Mouse (Mus musculus) layer of hippocampus, postnatal 25 days (tissue): Measurements from ENCODE around the gene Akr1b7. TPM values are rescaled to one million over a fixed set of nuclear protein-coding genes. Genes with fewer than 3 reads are reported as not detected.
"Not testable (repeated sequence)": the region's sequence is repeated elsewhere in the genome, so short reads cannot be mapped to it uniquely, and the experiment has no call there.

Source experiments
- DNase-seq, 2 experiments: peaks; one replicate each; pipeline ENCODE4 v3.0.0; 2022; ENCODE audit warnings: mixed read lengths in 2 of 2, low spot score in 1 of 2; ENCODE audit errors: extremely low spot score in 1 of 2
- total RNA-seq, 2 experiments: library from RNA; stranded (reverse); gene quantifications; 2 replicates each; pipeline ENCODE4 v1.2.3; 2021

Akr1b7 gene
- not detected for total RNA-seq

DNA sequence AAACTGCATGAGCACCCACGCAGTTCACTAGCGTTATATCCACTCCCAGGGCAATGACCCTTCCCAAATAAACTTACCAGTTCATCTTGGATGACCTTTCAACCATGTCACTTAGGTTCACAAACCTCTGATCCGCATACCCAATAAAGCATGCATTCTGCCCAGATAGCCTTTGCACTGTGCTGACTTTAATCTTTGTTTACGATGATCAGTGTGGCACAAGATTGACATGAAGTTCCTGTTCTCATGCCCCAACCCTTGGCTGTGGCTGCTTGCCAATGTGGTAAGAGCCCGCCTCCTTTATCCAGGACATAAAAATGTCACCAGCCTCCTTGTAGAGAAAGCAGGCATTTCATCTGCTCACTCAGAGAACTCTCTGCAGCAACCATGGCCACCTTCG is at the start of gene Akr1b7:
Akr1b7 (plus strand) TSS at position 312 of the 400 bp plus-strand sequence.
- no peak for DNase-seq

- DNase-seq = no peak
Observed at GRCm38 (mm10) chr6:34364217-34365136, 47.7 kb upstream of the Akr1b7 start.

- DNase-seq = no peak
Observed at GRCm38 (mm10) chr6:34367998-34368397, 44.1 kb upstream of the Akr1b7 start.

GRCm38 (mm10) chr6:34370081-34370480 is 42.1 kb upstream of the Akr1b7 start:
- DNase-seq = no peak

DNA sequence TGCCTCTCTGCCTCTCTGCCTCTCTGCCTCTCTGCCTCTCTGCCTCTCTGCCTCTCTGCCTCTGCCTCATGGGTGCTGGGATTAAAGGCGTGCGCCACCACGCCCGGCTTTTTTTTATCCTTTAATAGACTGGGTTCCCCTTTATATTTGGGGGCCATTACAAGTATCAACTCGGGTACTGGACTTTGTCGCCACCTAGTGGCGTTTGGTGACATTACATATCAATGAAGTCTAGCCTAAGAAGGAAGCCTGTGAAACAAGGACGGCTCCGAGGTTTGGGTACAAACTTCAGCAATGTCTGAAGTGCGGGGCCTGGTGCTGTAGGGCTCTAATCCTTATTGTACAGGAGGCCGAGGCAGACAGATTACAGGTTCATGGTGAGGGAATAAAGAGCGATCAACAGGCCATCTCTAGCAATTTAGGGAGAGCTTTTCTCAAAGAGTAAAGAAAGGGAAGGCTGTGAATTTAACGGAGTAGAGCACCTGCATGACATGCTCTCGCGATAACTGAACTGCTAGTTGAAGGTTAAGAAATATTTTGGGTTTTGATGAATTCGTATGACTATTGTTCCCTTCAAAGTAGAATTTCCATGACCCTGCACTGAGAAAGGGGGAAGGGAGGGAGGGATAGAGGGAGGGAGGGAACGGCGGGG is 40.3 kb upstream of the Akr1b7 start:
- DNase-seq = peak; percentile 70 to 87

GRCm38 (mm10) chr6:34373841-34374240 is 38.3 kb upstream of the Akr1b7 start:
- no peak for DNase-seq

DNA sequence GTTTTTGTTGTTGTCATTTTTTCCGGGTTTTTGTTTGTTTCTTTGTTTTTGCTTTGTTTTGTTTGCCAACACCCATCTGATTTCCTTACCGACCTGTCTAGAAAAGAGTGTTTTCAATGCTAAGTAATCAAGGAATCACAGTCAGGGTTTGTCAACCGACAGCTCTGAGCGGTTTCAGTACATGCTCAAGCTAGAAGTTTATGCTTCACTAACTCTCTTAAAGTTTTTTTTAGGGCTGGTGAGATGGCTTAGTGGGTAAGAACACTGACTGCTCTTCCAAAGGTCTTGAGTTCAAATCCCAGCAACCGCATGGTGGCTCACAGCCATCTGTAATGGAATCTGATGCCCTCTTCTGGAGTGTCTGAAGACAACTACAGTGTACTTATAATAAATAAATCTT is 36.2 kb upstream of the Akr1b7 start:
- DNase-seq = not testable (repeated sequence)

DNA sequence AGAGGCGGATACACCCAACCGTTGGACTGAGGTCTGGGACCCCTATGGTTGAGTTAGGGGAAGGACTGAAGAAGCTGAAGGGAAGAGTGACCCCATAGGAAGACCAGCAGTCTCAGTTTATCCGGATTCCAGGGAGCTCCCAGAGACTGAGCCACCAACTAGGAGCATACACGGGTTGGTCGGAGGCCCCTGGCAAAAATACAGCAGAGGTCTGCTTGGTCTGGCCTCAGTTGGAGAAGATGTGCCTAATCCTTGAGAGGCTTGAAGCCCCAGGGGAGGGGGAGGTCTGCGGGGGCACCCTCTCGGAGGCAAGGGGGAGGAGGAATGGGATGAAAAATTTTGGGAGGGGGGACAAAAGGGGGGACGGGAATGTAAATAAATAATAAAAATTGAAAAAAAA is 28.7 kb upstream of the Akr1b7 start:
- no peak for DNase-seq

DNA sequence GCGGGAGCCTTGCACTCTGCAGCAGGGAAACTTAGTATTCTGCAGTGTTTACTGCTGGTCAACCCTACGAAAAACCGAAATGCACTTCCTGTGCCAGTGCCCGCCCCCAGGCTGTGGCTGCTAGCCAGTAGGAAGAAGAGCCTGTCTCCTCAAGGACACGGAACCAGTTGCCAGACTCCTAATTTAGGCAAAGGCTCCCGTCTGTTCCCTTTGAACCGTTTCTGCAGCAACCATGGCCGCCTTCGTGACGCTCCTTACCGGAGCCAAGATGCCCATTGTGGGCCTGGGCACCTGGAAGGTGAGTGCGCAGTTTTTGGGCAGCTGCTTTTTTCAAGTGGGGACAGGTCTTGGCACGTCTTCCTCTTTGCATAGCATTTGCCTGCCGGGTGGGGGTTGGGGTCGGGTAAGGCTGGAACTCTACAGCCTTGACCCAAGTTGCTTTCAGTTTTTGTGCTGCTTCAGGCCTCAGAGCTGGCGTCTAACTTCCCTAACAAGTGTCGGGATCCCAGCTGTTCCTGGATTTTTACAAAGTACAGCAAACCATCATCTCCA is 27.9 kb upstream of the Akr1b7 start, which contains the start of gene Akr1b10:
Akr1b10 (plus strand) TSS at position 109 of the 552 bp plus-strand sequence.
- DNase-seq = peak; percentile 52 to 59

DNA sequence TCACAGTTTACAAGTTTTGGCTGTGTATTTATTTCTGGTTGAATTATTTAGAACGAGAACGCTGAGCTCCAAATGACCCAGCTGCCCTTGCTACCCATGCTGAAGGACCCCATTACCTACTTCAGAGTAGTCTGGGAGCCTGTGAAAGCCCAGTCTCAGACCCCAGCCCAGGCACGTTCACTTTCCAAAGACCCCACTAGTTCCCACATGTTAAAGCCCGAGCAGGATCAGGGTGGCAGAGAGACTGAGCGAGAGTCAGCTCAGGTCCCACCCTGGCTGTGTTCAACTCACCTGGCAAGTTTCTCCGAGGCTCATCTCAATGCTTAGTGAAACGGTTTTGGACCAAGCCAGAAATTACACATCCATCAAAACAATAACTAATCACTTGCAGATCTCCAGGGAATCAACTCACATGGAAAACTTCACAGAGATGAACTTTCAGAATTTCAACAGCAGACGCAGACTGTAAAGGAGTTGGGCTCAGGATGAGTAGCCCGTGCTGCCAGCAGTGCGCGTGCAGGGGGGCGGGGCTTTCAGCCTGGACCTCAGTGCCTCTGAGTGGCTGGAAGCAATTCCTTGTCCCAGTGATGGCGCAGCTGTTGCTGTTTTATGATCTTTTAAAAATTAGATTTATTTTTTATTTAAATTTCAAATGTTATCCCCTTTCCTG is 27.3 kb upstream of the Akr1b7 start:
- peak in 1 of 2 experiments; percentile 17 for DNase-seq

GRCm38 (mm10) chr6:34388420-34389156 is 23.5 kb upstream of the Akr1b7 start:
- no peak for DNase-seq

DNA sequence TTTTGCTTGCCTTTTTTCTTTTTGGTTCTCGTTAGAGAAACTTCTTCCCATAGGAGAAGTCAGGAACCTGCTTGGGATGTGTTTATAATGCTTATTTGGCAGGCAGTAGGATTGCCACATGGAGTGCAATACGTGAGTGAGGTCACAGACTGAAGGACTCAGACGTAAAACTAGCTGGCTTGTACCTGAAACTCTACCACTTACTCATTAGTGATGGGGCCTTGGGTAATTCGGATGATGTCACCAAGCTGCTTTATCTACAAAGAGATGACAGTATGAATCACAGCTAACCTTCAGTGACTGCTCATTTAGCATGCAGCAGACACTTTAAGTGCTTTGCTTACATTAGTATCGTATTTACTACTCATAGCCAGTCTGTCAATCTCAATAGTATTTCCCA is 16.2 kb upstream of the Akr1b7 start:
- no peak for DNase-seq

- DNase-seq = no peak
Observed at GRCm38 (mm10) chr6:34398431-34398830, 13.7 kb upstream of the Akr1b7 start.

DNA sequence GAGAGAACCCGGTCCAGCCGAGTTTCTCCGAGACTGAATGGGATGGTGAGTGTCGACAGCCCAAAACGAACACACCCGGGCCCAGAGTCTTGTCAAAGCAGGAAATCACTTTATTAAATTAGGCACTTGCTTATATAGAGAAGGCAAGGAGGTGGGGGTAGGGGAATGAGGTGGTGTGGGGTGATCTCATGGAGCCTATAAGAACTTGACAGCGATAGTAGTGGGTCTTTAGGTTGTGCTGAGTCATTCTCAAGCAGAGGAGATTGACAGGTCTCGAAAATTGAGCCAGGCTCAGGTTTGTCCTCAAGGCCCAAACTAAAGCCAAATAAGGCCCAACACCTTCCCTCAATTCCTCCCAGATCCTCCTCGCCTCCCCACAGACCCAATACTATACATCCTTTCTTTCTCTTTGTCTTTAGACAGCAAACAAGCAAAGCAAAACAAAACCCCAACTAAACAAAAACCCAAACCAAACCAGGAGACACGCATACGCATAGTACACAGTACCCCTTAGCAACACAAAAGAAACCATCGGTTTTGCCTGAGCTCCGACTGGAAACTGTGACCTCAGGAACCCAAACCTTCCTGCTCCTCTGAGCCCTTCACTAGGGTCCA is 12.4 kb upstream of the Akr1b7 start:
- DNase-seq = no peak

- no peak for DNase-seq
Observed at GRCm38 (mm10) chr6:34400696-34401095, 11.4 kb upstream of the Akr1b7 start.

DNA sequence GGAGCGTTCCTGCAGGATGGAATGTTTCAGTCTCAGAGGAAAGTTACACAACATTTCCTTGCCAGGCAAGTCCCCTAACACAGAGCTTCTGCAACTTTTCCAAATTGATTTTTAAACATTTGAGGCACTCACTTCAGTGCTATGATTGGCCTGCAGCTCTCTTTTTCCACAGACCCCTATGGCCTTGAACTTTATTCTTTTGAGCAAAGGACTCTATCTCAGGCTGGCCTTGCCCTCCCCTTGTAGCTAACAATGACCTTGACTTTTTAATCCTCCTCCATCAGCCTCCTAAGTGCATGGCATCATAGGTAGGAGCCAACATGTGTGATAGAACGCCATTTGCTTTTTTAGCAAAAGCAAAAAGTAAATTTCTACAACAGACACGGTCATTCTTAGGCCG is 5.4 kb upstream of the Akr1b7 start:
- no peak for DNase-seq

DNA sequence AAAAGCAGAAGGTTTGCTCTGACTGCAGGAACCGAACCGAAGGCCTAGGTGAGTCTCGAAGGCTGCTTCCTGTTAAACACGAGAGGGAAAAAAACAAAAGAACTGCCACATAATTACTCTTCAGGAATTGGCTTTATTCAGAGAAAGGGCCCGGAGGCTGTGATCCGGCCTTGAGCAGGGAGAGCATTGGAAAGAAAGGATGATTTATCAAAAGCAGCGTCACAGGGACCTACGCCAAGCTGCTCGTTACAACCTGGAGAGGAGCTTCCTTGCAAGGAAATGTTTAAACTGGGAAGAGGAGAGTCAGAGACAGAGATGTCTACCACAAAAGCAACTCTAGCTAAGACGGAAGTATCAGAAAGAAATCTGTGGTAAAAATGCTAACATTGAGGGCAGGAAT is 4.7 kb upstream of the Akr1b7 start:
- DNase-seq = no peak

- DNase-seq = no peak
Observed at GRCm38 (mm10) chr6:34412688-34413087, 554 bp downstream of the Akr1b7 start.

- DNase-seq = not testable (repeated sequence)
Observed at GRCm38 (mm10) chr6:34413386-34413785, 1.3 kb downstream of the Akr1b7 start.

DNA sequence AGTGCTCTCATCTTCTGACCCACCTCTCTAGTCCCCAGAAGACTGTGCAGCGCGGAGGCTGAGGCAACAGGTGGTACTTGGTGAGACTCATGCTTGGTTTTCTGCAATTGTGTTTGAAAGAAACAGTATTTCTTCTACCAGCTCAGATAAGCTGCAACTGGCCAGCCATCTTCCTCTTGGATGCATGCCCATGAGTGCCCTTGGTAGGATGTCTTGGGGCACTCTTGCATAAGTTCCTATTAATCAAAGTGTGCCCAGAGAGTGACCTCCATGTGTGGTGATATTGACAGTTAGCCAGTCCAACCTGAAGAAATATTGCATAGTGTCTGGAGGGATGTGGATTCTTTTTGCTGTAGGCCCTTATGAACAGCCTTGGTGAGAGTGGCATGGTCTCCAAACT is 4.4 kb downstream of the Akr1b7 start:
- DNase-seq = no peak
